Mouse (Mus musculus) olfactory bulb, adult 2 months (tissue): ENCODE results near the gene Gm11639.

Experiments
- CTCF ChIP-seq: fragments of 200-500 bp; IDR thresholded peaks from 2 replicates; pipeline ENCODE4 v1.5.1; 2012; ENCODE audit warnings: low read depth, mild to moderate bottlenecking, low read length, moderate library complexity; ENCODE audit not compliant: insufficient read depth
- POLR2A ChIP-seq: fragments of 200-500 bp; IDR thresholded peaks from 2 replicates; pipeline ENCODE4 v1.6.1; 2012; ENCODE audit warnings: mild to moderate bottlenecking, low read depth, low read length, moderate library complexity; ENCODE audit not compliant: insufficient read depth

- TF ChIP-seq POLR2A, result no peak
- no peak for TF ChIP-seq CTCF
These were observed 459.2 kb downstream of the Gm11639 start for GRCm38 (mm10) chr11:105144508-105145210.
